Mouse (Mus musculus) ES-Bruce4 (cell line): ENCODE measurements around the gene Psmg1. TPM values are rescaled to one million over a fixed set of nuclear protein-coding genes. Genes with fewer than 3 reads are reported as not detected.
"Not testable (repeated sequence)": the region's sequence is repeated elsewhere in the genome, so short reads cannot be mapped to it uniquely, and the experiment has no call there.

Source experiments
- H3K27ac ChIP-seq: 2 replicates; pipeline ENCODE4 v1.5.1; 2012; ENCODE audit warnings: low read length, inconsistent platforms; ENCODE audit not compliant: insufficient read depth
- H3K27me3 ChIP-seq: 2 replicates; pipeline ENCODE4 v1.6.1; 2012; ENCODE audit warnings: mild to moderate bottlenecking, low read length, inconsistent platforms; ENCODE audit not compliant: control insufficient read depth, poor library complexity, insufficient read depth, severe bottlenecking
- H3K36me3 ChIP-seq: 2 replicates; pipeline ENCODE4 v1.6.1; 2012; ENCODE audit warnings: inconsistent platforms, mild to moderate bottlenecking, low read length, moderate library complexity; ENCODE audit not compliant: control insufficient read depth, poor library complexity, insufficient read depth, severe bottlenecking
- H3K4me1 ChIP-seq: one replicate; pipeline ENCODE4 v1.8.1; 2011; ENCODE audit warnings: low read length; ENCODE audit not compliant: control insufficient read depth, insufficient read depth
- H3K4me3 ChIP-seq: 2 replicates; pipeline ENCODE4 v1.5.1; 2011; ENCODE audit warnings: low read depth, mild to moderate bottlenecking, low read length
- H3K9ac ChIP-seq: 2 replicates; pipeline ENCODE4 v1.6.1; 2012; ENCODE audit warnings: low read depth, mild to moderate bottlenecking, inconsistent platforms; ENCODE audit not compliant: poor library complexity, severe bottlenecking
- H3K9me3 ChIP-seq: replicated peaks from 2 replicates; pipeline ENCODE4 v1.6.1; 2012; ENCODE audit warnings: mild to moderate bottlenecking, low read length, inconsistent platforms; ENCODE audit not compliant: control insufficient read depth, poor library complexity, insufficient read depth, severe bottlenecking
- CTCF ChIP-seq: IDR thresholded peaks from one replicate; pipeline ENCODE4 v1.8.1; 2011; ENCODE audit warnings: low read depth, low read length
- EP300 ChIP-seq: IDR thresholded peaks from 2 replicates; pipeline ENCODE4 v1.6.1; 2011; ENCODE audit warnings: low read depth, low read length; ENCODE audit not compliant: insufficient read depth
- POLR2A ChIP-seq: IDR thresholded peaks from one replicate; pipeline ENCODE4 v1.8.1; 2011; ENCODE audit warnings: low read length; ENCODE audit not compliant: insufficient read depth
- polyA plus RNA-seq: library from polyadenylated mRNA; stranded (reverse); fragments of >200 nt; gene quantifications from 2 replicates; pipeline ENCODE4 v1.2.4, GENCODE M21; 2011; ENCODE audit warnings: low read depth; ENCODE audit not compliant: missing spikeins, insufficient read depth, insufficient read length

The Psmg1 gene
- polyA plus RNA-seq, 1 experiment: 94.9 TPM

DNA sequence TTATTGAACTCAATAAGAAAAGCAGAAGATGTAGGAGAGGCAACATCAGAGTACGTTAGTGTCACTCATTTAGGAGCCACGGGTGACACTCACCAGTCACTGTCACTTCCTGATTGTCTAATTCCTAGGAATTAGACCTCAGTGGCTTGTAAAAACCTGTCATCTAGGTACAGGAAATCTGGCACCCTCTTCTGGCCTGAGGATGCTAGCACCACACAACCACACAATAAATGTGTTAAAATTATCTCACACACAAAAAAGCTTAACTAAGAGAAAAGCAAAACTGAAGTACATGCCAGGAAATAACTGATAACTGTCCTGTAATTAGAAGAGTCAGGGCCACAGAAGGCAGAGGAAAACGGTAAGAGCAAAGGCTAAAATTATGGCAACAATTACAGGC, 34.5 kb upstream of the Psmg1 start:
- Histone ChIP-seq H3K9ac (no peak overlapping the region), H3K9me3 (no peaks in the 10 kb centered on the region), H3K27me3 (no peaks in the 10 kb centered on the region), H3K27ac (no peak overlapping the region), H3K36me3 (peaks cover 82% of the 10 kb centered on the region), H3K4me3 (no peak overlapping the region), H3K4me1 (no peaks in the 10 kb centered on the region)
- TF ChIP-seq EP300: no peak
- TF ChIP-seq CTCF: no peak
- TF ChIP-seq POLR2A: no peak

DNA sequence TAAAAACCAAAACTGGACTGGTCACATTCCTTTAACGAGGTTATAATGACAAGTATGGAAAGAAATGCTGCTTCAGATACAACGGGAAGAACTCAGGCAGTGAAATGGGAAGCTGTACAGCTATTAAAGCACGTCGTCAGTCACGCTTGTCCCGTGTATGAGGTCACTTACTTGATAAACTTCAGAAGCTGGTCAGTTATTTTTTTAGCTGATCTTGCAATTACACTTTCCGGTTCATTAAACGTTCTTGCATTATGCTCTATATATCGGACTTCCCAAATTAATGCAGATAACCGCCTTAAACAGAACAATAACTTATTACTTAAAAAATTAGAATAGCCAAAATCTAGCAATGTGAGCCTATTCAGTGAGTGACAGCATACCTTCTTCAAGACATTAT, 30.3 kb upstream of the Psmg1 start:
- Histone ChIP-seq H3K27ac (no peak overlapping the region), H3K4me1 (no peaks in the 10 kb centered on the region), H3K27me3 (no peaks in the 10 kb centered on the region), H3K4me3 (no peak overlapping the region), H3K9me3 (no peaks in the 10 kb centered on the region), H3K36me3 (peaks cover 76% of the 10 kb centered on the region), H3K9ac (no peak overlapping the region)
- TF ChIP-seq POLR2A (no peak), CTCF (no peak), EP300 (no peak)

DNA sequence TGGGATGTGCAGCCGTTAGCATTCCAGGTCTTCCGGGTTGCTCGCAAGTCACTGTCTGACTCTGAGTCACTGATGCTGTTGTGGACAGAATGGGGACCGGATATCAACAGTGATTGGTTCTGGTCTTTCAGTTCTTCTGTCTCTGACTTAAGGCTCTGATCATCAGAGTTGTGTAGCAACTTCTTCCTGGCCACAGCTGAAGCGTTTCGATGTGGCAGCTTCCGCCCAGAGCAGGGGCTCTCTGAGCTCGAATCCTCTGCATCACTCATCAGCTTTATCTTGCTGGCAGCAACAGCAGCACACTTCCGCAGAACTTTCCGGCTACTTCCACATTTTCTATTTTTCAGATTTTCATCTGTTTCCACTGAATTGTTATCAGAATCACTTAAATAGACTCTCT, 18.4 kb upstream of the Psmg1 start:
- not testable (repeated sequence) for H3K27ac ChIP-seq, H3K9ac ChIP-seq, H3K4me1 ChIP-seq, H3K4me3 ChIP-seq, H3K27me3 ChIP-seq, H3K9me3 ChIP-seq
- peaks cover 21% of the 10 kb centered on the region for H3K36me3 ChIP-seq

DNA sequence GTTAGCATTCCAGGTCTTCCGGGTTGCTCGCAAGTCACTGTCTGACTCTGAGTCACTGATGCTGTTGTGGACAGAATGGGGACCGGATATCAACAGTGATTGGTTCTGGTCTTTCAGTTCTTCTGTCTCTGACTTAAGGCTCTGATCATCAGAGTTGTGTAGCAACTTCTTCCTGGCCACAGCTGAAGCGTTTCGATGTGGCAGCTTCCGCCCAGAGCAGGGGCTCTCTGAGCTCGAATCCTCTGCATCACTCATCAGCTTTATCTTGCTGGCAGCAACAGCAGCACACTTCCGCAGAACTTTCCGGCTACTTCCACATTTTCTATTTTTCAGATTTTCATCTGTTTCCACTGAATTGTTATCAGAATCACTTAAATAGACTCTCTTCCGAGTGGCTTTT, 13.5 kb upstream of the Psmg1 start:
- H3K36me3 ChIP-seq: peaks cover 40% of the 10 kb centered on the region
- not testable (repeated sequence) for H3K9me3 ChIP-seq, H3K4me1 ChIP-seq

DNA sequence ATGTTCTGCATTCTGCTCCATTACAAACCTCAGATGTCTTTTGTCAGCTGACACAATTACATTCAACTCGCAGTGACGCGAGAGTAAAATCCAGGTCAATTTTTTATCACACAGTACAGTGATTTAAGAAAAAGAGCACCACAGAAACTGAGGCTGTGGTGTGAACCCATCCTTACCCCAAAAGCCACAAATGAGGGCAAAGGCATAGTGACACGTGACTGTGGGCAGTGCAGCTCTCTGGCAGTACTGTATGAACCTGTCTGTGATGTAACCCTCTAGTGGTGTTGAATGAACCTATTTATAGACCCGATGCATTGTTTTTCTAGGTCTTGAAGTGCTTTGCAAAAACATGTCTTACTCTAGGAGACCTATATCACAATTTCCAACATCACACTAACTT, 8.5 kb upstream of the Psmg1 start:
- H3K4me1 ChIP-seq: no peaks in the 10 kb centered on the region
- no peaks in the 10 kb centered on the region for H3K27me3 ChIP-seq
- H3K27ac ChIP-seq: no peak overlapping the region
- no peaks in the 10 kb centered on the region for H3K9me3 ChIP-seq
- H3K4me3 ChIP-seq: no peak overlapping the region
- TF ChIP-seq POLR2A (no peak), CTCF (no peak), EP300 (no peak)
- H3K36me3 ChIP-seq: peaks cover 34% of the 10 kb centered on the region
- H3K9ac ChIP-seq: no peak overlapping the region

More for the DNA sequence above, 13.5 kb upstream of the Psmg1 start:
- not testable (repeated sequence) for H3K27ac ChIP-seq, H3K9ac ChIP-seq, H3K27me3 ChIP-seq, H3K4me3 ChIP-seq

DNA sequence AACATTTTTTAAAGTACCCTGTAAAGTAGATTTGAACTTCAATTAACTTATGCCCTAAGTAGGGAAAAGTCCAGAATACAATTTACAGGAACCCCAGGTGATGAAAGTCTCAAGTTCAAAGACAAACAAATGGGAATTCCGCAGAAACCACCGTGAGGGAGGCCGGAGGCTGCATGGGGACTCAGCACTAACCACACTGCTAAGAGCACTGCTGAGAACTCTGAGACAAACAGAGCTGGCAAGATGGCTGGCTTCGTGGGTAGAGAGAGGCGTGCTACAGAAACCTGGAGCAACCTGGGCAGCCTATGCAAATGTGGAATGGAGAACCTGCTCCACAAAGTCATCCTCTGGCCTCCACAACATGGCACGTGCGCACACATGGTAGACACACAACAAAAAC, 5.4 kb upstream of the Psmg1 start:
- no peaks in the 10 kb centered on the region for H3K4me1 ChIP-seq
- H3K27me3 ChIP-seq: no peaks in the 10 kb centered on the region
- H3K9ac ChIP-seq: no peak overlapping the region
- no peaks in the 10 kb centered on the region for H3K9me3 ChIP-seq
- H3K27ac ChIP-seq: no peak overlapping the region
- no peak overlapping the region for H3K4me3 ChIP-seq
- no peak for TF ChIP-seq EP300
- no peak for TF ChIP-seq CTCF
- TF ChIP-seq POLR2A: no peak
- peaks cover 18% of the 10 kb centered on the region for H3K36me3 ChIP-seq

DNA sequence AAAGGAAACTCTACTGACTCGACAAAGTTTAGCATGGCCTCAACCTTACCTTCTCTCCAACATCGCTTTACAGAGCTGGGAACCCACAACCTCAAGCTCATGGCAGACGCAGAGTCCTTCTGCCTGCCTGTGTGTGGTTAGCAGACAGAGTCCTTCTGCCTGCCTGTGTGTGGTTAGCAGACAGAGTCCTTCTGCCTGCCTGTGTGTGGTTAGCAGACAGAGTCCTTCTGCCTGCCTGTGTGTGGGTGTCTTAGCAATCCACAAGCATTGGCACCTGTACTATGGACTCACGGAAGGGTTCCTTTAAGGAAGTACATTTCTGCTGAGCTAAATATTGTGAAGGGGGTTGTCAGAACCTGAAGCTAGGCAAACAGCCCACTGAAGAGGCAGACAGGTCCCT, 3.8 kb upstream of the Psmg1 start:
- not testable (repeated sequence) for H3K4me3 ChIP-seq, H3K9me3 ChIP-seq, H3K9ac ChIP-seq, H3K36me3 ChIP-seq, H3K27ac ChIP-seq, H3K4me1 ChIP-seq, H3K27me3 ChIP-seq
